ENCODE assay signal across 13 mouse cellular contexts in the genomic region with DNA sequence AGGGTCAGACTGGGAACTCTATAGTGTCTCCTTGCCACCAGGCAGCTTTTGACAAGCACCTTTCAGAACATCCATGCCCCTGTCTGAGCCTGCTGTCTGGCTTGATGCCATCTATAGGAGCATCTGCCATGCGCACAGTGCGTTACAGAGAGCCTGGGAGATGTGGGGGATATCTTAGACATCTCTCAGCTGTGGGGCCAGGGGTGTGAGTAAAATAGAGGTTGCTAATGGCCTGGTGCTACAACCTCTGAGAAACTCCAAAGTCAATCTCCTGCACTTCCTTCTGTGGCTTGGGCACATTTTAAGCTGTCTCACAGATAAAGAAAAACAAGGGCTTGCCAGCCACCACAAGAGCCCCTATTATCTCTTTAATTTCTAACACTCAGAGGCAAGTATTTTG. TPM values are rescaled to one million over a fixed set of nuclear protein-coding genes. Genes with fewer than 3 reads are reported as not detected.
DNase-seq lines count a peak whose midpoint lies in the region; ATAC-seq and TF ChIP-seq lines count a peak whose summit lies in the region.
"Had no signal": no experiment of that assay in that cellular context is flagged by ENCODE, and none has a peak within 500 bp of the region (broad histone marks: within the 10 kb centered on the region; RNA-seq: fewer than 3 reads in every experiment).

No protein-coding gene starts in this region.

- ATAC-seq in cerebellum, adult (ENCODE audit: insufficient number of reproducible peaks, low FRiP score, low TSS enrichment): no peak
- ATAC-seq in hindbrain, embryonic 15.5 days (ENCODE audit: low FRiP score, low read depth): peak; percentile 65; the same call in 1 of the 2 replicates
- no peak for ATAC-seq in hindbrain, embryonic 12.5 days (ENCODE audit: low FRiP score)
- ATAC-seq in hindbrain, postnatal 0 days: no peak
- ATAC-seq in intestine, postnatal 0 days: no peak

- TF ChIP-seq CTCF in cerebellum, adult 2 months (IDR thresholded peaks at IDR 0.05; ENCODE audit: borderline replicate concordance, insufficient read depth, low read depth, low read length): no peak
- no peak for TF ChIP-seq CTCF in hindbrain, postnatal 0 days (IDR thresholded peaks at IDR 0.05; ENCODE audit: low read depth)
- TF ChIP-seq CTCF in intestine, postnatal 0 days (IDR thresholded peaks at IDR 0.05; ENCODE audit: low read depth): no peak
- TF ChIP-seq CTCF in thymus, adult 2 months (IDR thresholded peaks at IDR 0.05; ENCODE audit: borderline replicate concordance, control insufficient read depth, extremely low read depth, insufficient read depth, low read length, poor library complexity): no peak

- peaks cover 63% of the 10 kb centered on the region for H3K4me1 ChIP-seq in cerebellum, adult 2 months (ENCODE audit: control insufficient read depth, insufficient read depth, low read length)
- H3K4me1 ChIP-seq in hindbrain, embryonic 15.5 days (replicated peaks): peaks cover 20% of the 10 kb centered on the region
- peaks cover 15% of the 10 kb centered on the region; the same call in 1 of the 2 replicates for H3K4me1 ChIP-seq in hindbrain, embryonic 12.5 days
- peaks cover 10% of the 10 kb centered on the region; the same call in 1 of the 2 replicates for H3K4me1 ChIP-seq in hindbrain, postnatal 0 days (ENCODE audit: insufficient read depth, low read length)
- H3K4me1 ChIP-seq in intestine, postnatal 0 days (replicated peaks; ENCODE audit: control insufficient read depth, insufficient read depth, low read length): no peaks in the 10 kb centered on the region
- no peaks in the 10 kb centered on the region for H3K4me1 ChIP-seq in thymus, adult 2 months (replicated peaks; ENCODE audit: control insufficient read depth, insufficient read depth, low read length)

- TF ChIP-seq POLR2A in cerebellum, adult 2 months (IDR thresholded peaks at IDR 0.05; ENCODE audit: borderline replicate concordance, insufficient read depth, low read length): no peak
- TF ChIP-seq POLR2A in thymus, adult 2 months (IDR thresholded peaks at IDR 0.05; ENCODE audit: control insufficient read depth, extremely low read depth, insufficient read depth, low read length, poor library complexity): no peak

- peak overlapping the region; percentile 58 for H3K27ac ChIP-seq in cerebellum, adult 2 months (ENCODE audit: insufficient read depth, low read length)
- peak overlapping the region; percentile 71 for H3K27ac ChIP-seq in hindbrain, embryonic 15.5 days (replicated peaks)
- H3K27ac ChIP-seq in hindbrain, embryonic 12.5 days: no peak overlapping the region
- peak overlapping the region; percentile 76 for H3K27ac ChIP-seq in hindbrain, postnatal 0 days
- H3K27ac ChIP-seq in intestine, postnatal 0 days (ENCODE audit: low read depth, low read length): no peak overlapping the region
- no peak overlapping the region for H3K27ac ChIP-seq in thymus, adult 2 months (ENCODE audit: control insufficient read depth, insufficient read depth, low read length)
- H3K27ac ChIP-seq: liver, embryonic 14.5 days had no signal

- H3K4me3 ChIP-seq in cerebellum, adult 2 months (replicated peaks; ENCODE audit: insufficient read depth, low read depth, low read length): no peak overlapping the region
- H3K4me3 ChIP-seq in hindbrain, embryonic 15.5 days: no peak overlapping the region
- H3K4me3 ChIP-seq in hindbrain, embryonic 12.5 days: no peak overlapping the region
- no peak overlapping the region for H3K4me3 ChIP-seq in hindbrain, postnatal 0 days (ENCODE audit: low read length)
- H3K4me3 ChIP-seq in intestine, postnatal 0 days (ENCODE audit: low read depth, low read length): no peak overlapping the region
- H3K4me3 ChIP-seq in thymus, adult 2 months (ENCODE audit: control insufficient read depth, insufficient read depth, low read length): no peak overlapping the region

- H3K9ac ChIP-seq in hindbrain, embryonic 15.5 days: no peak overlapping the region
- no peak overlapping the region for H3K9ac ChIP-seq in hindbrain, embryonic 12.5 days
- no peak overlapping the region for H3K9ac ChIP-seq in hindbrain, postnatal 0 days (replicated peaks; ENCODE audit: low read length)
- no peak overlapping the region for H3K9ac ChIP-seq in intestine, postnatal 0 days (ENCODE audit: low read depth, low read length)
- H3K9ac ChIP-seq: liver, embryonic 14.5 days had no signal

- 27% methylated on average over 2 of the region's 2 CpGs for WGBS in cerebellum, adult 2 months
- WGBS in hindbrain, embryonic 15.5 days: 75% methylated on average over 2 of the region's 2 CpGs
- 81% methylated on average over 2 of the region's 2 CpGs for WGBS in hindbrain, embryonic 12.5 days
- WGBS in hindbrain, postnatal 0 days: 53% methylated on average over 2 of the region's 2 CpGs
- WGBS in intestine, postnatal 0 days: 80% methylated on average over 2 of the region's 2 CpGs
- 86% methylated on average over 2 of the region's 2 CpGs for WGBS in thymus, adult 2 months

- DNase-seq in cerebellum, adult 2 months: no peak
- DNase-seq in MN1 (ENCODE audit: low spot score): peak; percentile 53
- peak; percentile 18 for DNase-seq in hindbrain, postnatal 0 days (ENCODE audit: low spot score)
- DNase-seq in thymus, adult 2 months: no peak
- DNase-seq: adrenal gland, adult 8-10 months; cerebellum, adult 8-10 months; kidney, adult 8-10 months had no signal

- no peak overlapping the region for H3K4me2 ChIP-seq in hindbrain, embryonic 15.5 days
- H3K4me2 ChIP-seq in hindbrain, embryonic 12.5 days (replicated peaks): no peak overlapping the region
- H3K4me2 ChIP-seq in hindbrain, postnatal 0 days (ENCODE audit: low read depth, low read length): no peak overlapping the region
- H3K4me2 ChIP-seq in intestine, postnatal 0 days (replicated peaks; ENCODE audit: low read depth): no peak overlapping the region
- H3K4me2 ChIP-seq: heart, embryonic 11.5 days had no signal

- H3K27me3 ChIP-seq in cerebellum, adult 2 months (ENCODE audit: control insufficient read depth, insufficient read depth, low read length): no peaks in the 10 kb centered on the region
- no peaks in the 10 kb centered on the region for H3K27me3 ChIP-seq in hindbrain, embryonic 15.5 days
- H3K27me3 ChIP-seq in hindbrain, embryonic 12.5 days: no peaks in the 10 kb centered on the region
- H3K27me3 ChIP-seq in hindbrain, postnatal 0 days (ENCODE audit: insufficient read depth, low read length): no peaks in the 10 kb centered on the region
- no peaks in the 10 kb centered on the region for H3K27me3 ChIP-seq in intestine, postnatal 0 days (replicated peaks; ENCODE audit: control insufficient read depth, insufficient read depth, low read length)
- H3K27me3 ChIP-seq in thymus, adult 2 months (ENCODE audit: control insufficient read depth, insufficient read depth, low read length): no peaks in the 10 kb centered on the region

- no peaks in the 10 kb centered on the region for H3K9me3 ChIP-seq in hindbrain, embryonic 15.5 days
- H3K9me3 ChIP-seq in hindbrain, embryonic 12.5 days (replicated peaks): no peaks in the 10 kb centered on the region
- H3K9me3 ChIP-seq in hindbrain, postnatal 0 days (ENCODE audit: low read length): no peaks in the 10 kb centered on the region
- no peaks in the 10 kb centered on the region for H3K9me3 ChIP-seq in intestine, postnatal 0 days (ENCODE audit: control insufficient read depth)

- peaks cover 5% of the 10 kb centered on the region; the same call in 1 of the 2 replicates for H3K36me3 ChIP-seq in hindbrain, embryonic 15.5 days
- H3K36me3 ChIP-seq in hindbrain, embryonic 12.5 days: peaks cover 7% of the 10 kb centered on the region; the same call in 1 of the 2 replicates
- no peaks in the 10 kb centered on the region for H3K36me3 ChIP-seq in hindbrain, postnatal 0 days (ENCODE audit: insufficient read depth, low read length)
- H3K36me3 ChIP-seq in intestine, postnatal 0 days (ENCODE audit: control insufficient read depth, insufficient read depth): peaks cover 14% of the 10 kb centered on the region
- H3K36me3 ChIP-seq in thymus, adult 2 months (ENCODE audit: control insufficient read depth, insufficient read depth, low read length): no peaks in the 10 kb centered on the region

RNA-seq across cellular contexts. Expression of a gene that starts 25.6 kb away (rescaled TPM):
- 20.2 and 21.1 TPM in 2 replicates for polyA plus RNA-seq in cerebellum, adult 2 months (2012; rRNA removed)
- polyA plus RNA-seq in hindbrain, embryonic 15.5 days (2015; fragmentation: Nextera tagmentation; extraction: Ambion mirVana): 11.5 and 12.4 TPM in 2 replicates
- 7.5 and 10.4 TPM in 2 replicates for polyA plus RNA-seq in hindbrain, embryonic 12.5 days (2016; fragmentation: Nextera tagmentation; extraction: Ambion mirVana)
- total RNA-seq in hindbrain, postnatal 0 days (2014; rRNA removed): 17.7 and 23.5 TPM in 2 replicates
- polyA plus RNA-seq in hindbrain, postnatal 0 days (2015; fragmentation: Nextera tagmentation; extraction: Ambion mirVana): 11.7 and 13.4 TPM in 2 replicates
- polyA plus RNA-seq in intestine, postnatal 0 days (2015; fragmentation: Nextera tagmentation; extraction: Ambion mirVana): 13.5 and 15.1 TPM in 2 replicates
- 6.7 and 8.0 TPM in 2 replicates for polyA plus RNA-seq in thymus, adult 2 months (2012; rRNA removed)

RNA-seq across cellular contexts. Expression of a gene that starts 26.8 kb away (rescaled TPM):
- 99.8 and 105 TPM in 2 replicates for polyA plus RNA-seq in cerebellum, adult 2 months (2012; rRNA removed)
- polyA plus RNA-seq in hindbrain, embryonic 15.5 days (2015; fragmentation: Nextera tagmentation; extraction: Ambion mirVana): 95.2 and 104 TPM in 2 replicates
- 108 and 111 TPM in 2 replicates for polyA plus RNA-seq in hindbrain, embryonic 12.5 days (2016; fragmentation: Nextera tagmentation; extraction: Ambion mirVana)
- total RNA-seq in hindbrain, postnatal 0 days (2014; rRNA removed): 98.2 and 124 TPM in 2 replicates
- polyA plus RNA-seq in hindbrain, postnatal 0 days (2015; fragmentation: Nextera tagmentation; extraction: Ambion mirVana): 121 and 133 TPM in 2 replicates
- polyA plus RNA-seq in intestine, postnatal 0 days (2015; fragmentation: Nextera tagmentation; extraction: Ambion mirVana): 523 and 571 TPM in 2 replicates
- 279 and 354 TPM in 2 replicates for polyA plus RNA-seq in thymus, adult 2 months (2012; rRNA removed)

Comparison
In these comparisons a context has a peak if more than half of its experiments do, and no peak if none do; other contexts are left out.
1. H3K27ac ChIP-seq: peak in cerebellum, adult 2 months (single experiment), hindbrain, embryonic 15.5 days (single experiment) and hindbrain, postnatal 0 days (single experiment); none in hindbrain, embryonic 12.5 days (single experiment), intestine, postnatal 0 days (single experiment) and thymus, adult 2 months (single experiment).
2. DNase-seq: peak in MN1 (single experiment) and hindbrain, postnatal 0 days (single experiment); none in cerebellum, adult 2 months (0 of 2) and thymus, adult 2 months (single experiment).